Mouse (Mus musculus) heart, postnatal 10 days (tissue): ENCODE data around the gene Pdia2. TPM values are rescaled to one million over a fixed set of nuclear protein-coding genes. Genes with fewer than 3 reads are reported as not detected.
A peak's percentile ranks its signal among the peaks of the same experiment; 100 is the strongest.

Experiments used
- DNase-seq, 2 experiments: peaks; one replicate each; pipeline ENCODE4 v3.0.0; 2021
- intact Hi-C: fragments of 180-260 bp; cut with DNase I; formaldehyde crosslinking; loops from one replicate; pipeline ENCODE4 v1.15.1; 2025
- total RNA-seq, 2 experiments: library from RNA; stranded (reverse); gene quantifications; 2 replicates each; pipeline ENCODE4 v1.2.3; 2021

Pdia2 gene
- total RNA-seq = not detected

GRCm38 (mm10) chr17:26198892-26199291 is at the start of gene Pdia2:
Gene Pdia2, minus strand, starts transcription at chr17:26199087.
- intact Hi-C loops = no loop called here
- DNase-seq = no peak

- peak; percentile 97 for DNase-seq
- intact Hi-C loops = loop anchor here (5.0 kb wide), 2 partner anchors 122 to 958 kb away; partner anchors contain the start of genes Lemd2 and Mrpl28
Observed at GRCm38 (mm10) chr17:26244101-26244841, 45.4 kb upstream of the Pdia2 start, which contains the start of gene Fam234a. Gene Fam234a, minus strand, starts transcription at chr17:26244242.

GRCm38 (mm10) chr17:26243471-26244100 is 44.7 kb upstream of the Pdia2 start:
- intact Hi-C loops = loop anchor here (2.0 to 5.0 kb wide), 3 partner anchors 105 to 959 kb away; partner anchors contain the start of genes Axin1, Lemd2 and Mrpl28
- peak; percentile 83 to 86 for DNase-seq

GRCm38 (mm10) chr17:26240990-26241389 is 42.1 kb upstream of the Pdia2 start:
- intact Hi-C loops = loop anchor here (5.0 kb wide), 2 partner anchors 119 to 961 kb away; partner anchors contain the start of genes Lemd2 and Mrpl28
- DNase-seq = no peak

GRCm38 (mm10) chr17:26240120-26240790 is 41.4 kb upstream of the Pdia2 start:
- intact Hi-C loops = loop anchor here (5.0 kb wide), 2 partner anchors 118 to 962 kb away; partner anchors contain the start of genes Lemd2 and Mrpl28

GRCm38 (mm10) chr17:26239551-26239950 is 40.7 kb upstream of the Pdia2 start:
- intact Hi-C loops = no loop called here
- no peak for DNase-seq

More at GRCm38 (mm10) chr17:26240120-26240790, 41.4 kb upstream of the Pdia2 start:
- DNase-seq = no peak

- intact Hi-C loops = no loop called here
Observed at GRCm38 (mm10) chr17:26237667-26238066, 38.8 kb upstream of the Pdia2 start.

GRCm38 (mm10) chr17:26235077-26235815 is 36.4 kb upstream of the Pdia2 start:
- DNase-seq = peak in 1 of 2 experiments; percentile 38

More at GRCm38 (mm10) chr17:26237667-26238066, 38.8 kb upstream of the Pdia2 start:
- DNase-seq = no peak

GRCm38 (mm10) chr17:26234386-26234785 is 35.5 kb upstream of the Pdia2 start:
- no peak for DNase-seq
- intact Hi-C loops = no loop called here

More at GRCm38 (mm10) chr17:26235077-26235815, 36.4 kb upstream of the Pdia2 start:
- intact Hi-C loops = no loop called here

GRCm38 (mm10) chr17:26232863-26233262 is 34.0 kb upstream of the Pdia2 start:
- intact Hi-C loops = no loop called here

GRCm38 (mm10) chr17:26231156-26231555 is 32.3 kb upstream of the Pdia2 start:
- intact Hi-C loops = no loop called here
- DNase-seq = no peak

More at GRCm38 (mm10) chr17:26232863-26233262, 34.0 kb upstream of the Pdia2 start:
- DNase-seq = no peak

- no peak for DNase-seq
- intact Hi-C loops = no loop called here
Observed at GRCm38 (mm10) chr17:26229776-26230175, 30.9 kb upstream of the Pdia2 start.

- no peak for DNase-seq
- intact Hi-C loops = no loop called here
Observed at GRCm38 (mm10) chr17:26225150-26225549, 26.3 kb upstream of the Pdia2 start.

- intact Hi-C loops = no loop called here
- no peak for DNase-seq
Observed at GRCm38 (mm10) chr17:26221508-26221907, 22.6 kb upstream of the Pdia2 start.

GRCm38 (mm10) chr17:26212681-26213080 is 13.8 kb upstream of the Pdia2 start:
- intact Hi-C loops = no loop called here

GRCm38 (mm10) chr17:26212241-26212640 is 13.4 kb upstream of the Pdia2 start:
- no peak for DNase-seq
- intact Hi-C loops = no loop called here

More at GRCm38 (mm10) chr17:26212681-26213080, 13.8 kb upstream of the Pdia2 start:
- no peak for DNase-seq

- no peak for DNase-seq
- intact Hi-C loops = no loop called here
Observed at GRCm38 (mm10) chr17:26207686-26208085, 8.8 kb upstream of the Pdia2 start, which contains the start of gene Arhgdig. Gene Arhgdig, minus strand, starts transcription at chr17:26207786.

- DNase-seq = no peak
- intact Hi-C loops = no loop called here
Observed at GRCm38 (mm10) chr17:26206392-26206791, 7.5 kb upstream of the Pdia2 start.

- intact Hi-C loops = no loop called here
- no peak for DNase-seq
Observed at GRCm38 (mm10) chr17:26204766-26205165, 5.9 kb upstream of the Pdia2 start.

GRCm38 (mm10) chr17:26203321-26203811 is 4.5 kb upstream of the Pdia2 start:
- intact Hi-C loops = no loop called here
- peak in 1 of 2 experiments; percentile 19 for DNase-seq
